Mouse (Mus musculus): ENCODE measurements around the gene Gm3415. TPM values are rescaled to one million over a fixed set of nuclear protein-coding genes. Genes with fewer than 3 reads are reported as not detected.
A peak's percentile ranks its signal among the peaks of the same experiment; 100 is the strongest.
"Not testable (repeated sequence)": the region's sequence is repeated elsewhere in the genome, so short reads cannot be mapped to it uniquely, and the experiment has no call there.

The Gm3415 gene
- total RNA-seq (2021) = not detected
- long read RNA-seq, experiment 1 = 0 reads
- long read RNA-seq, experiment 2 = 0 reads

DNA sequence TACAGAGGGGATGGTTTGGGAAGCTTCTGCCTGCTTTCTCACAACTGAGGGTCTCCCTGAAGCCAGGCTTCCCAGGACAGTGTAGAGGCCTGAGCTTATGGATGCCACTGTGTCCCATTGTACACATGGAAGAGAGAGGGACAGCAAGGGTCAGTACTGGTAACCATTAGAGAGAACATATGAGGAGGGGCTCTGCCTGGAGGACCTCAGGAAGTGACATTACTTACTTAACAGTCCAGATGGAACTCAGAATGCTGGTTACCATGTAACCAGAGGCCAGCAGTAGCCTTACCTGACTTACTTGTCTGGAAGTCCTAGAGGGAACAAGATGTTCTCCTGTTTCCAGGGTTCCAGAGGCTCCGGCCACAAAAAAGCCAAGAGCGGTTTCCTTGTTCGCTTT, at the start of gene Gm3415:
Gene Gm3415, plus strand, starts transcription at position 301 of the 400 bp plus-strand sequence.
- H3K27ac ChIP-seq; DNase-seq; intact Hi-C loops (cut with DNase I); H3K4me3 ChIP-seq: not testable (repeated sequence)

DNA sequence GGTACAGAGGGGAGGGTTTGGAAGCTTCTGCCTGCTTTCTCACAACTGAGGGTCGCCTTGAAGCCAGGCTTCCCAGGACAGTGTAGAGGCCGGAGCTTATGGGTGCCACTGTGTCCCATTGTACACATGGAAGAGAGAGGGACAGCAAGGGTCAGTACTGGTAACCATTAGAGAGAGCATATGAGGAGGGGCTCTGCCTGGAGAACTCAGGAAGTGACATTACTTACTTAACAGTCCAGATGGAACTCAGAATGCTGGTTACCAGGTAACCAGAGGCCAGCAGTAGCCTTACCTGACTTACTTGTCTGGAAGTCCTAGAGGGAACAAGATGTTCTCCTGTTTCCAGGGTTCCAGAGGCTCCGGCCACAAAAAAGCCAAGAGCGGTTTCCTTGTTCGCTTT, 42.1 kb upstream of the Gm3415 start, which contains the start of gene Gm3402:
Gene Gm3402, plus strand, starts transcription at position 301 of the 400 bp plus-strand sequence.
- DNase-seq; H3K27ac ChIP-seq; H3K4me3 ChIP-seq; intact Hi-C loops (cut with DNase I): not testable (repeated sequence)

- not testable (repeated sequence) for H3K27ac ChIP-seq
These were observed 30.4 kb upstream of the Gm3415 start, which contains the start of gene Gm3404 for GRCm38 (mm10) chr5:146525501-146525900. TSS of gene Gm3404 (plus strand) at chr5:146525801.

GRCm38 (mm10) chr5:146537347-146537746, 18.6 kb upstream of the Gm3415 start, which contains the start of gene Gm3409:
TSS of gene Gm3409 (plus strand) at chr5:146537647.
- DNase-seq; H3K27ac ChIP-seq; intact Hi-C loops (cut with DNase I); H3K4me3 ChIP-seq: not testable (repeated sequence)

More at GRCm38 (mm10) chr5:146525501-146525900, 30.4 kb upstream of the Gm3415 start, which contains the start of gene Gm3404:
- intact Hi-C loops (cut with DNase I); H3K4me3 ChIP-seq; DNase-seq: not testable (repeated sequence)

DNA sequence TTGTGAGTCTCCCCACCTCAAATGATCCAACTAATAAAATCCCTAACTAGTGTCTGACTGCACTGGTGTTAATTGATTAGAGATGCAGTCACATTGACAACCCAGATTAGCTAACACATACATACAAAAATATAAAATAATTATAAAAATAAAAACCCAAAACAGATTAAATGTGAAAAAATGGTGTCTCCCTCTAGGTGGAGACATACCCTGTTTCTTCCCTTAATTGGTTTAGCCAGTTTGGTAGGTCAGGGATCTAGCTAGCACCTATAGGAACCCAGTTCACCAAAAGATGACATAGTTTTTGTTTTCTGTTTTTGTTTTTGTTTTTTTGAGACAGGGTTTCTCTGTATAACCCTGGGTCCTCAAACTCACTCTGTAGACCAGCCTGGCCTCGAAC, 8.3 kb downstream of the Gm3415 start:
- Histone ChIP-seq H3K4me3 (no peak overlapping the region), H3K27ac (no peak overlapping the region)
- intact Hi-C loops (cut with DNase I) = no loop called here
- no peak for TF ChIP-seq CTCF (IDR thresholded peaks at IDR 0.05)
- DNase-seq = no peak

- peak; percentile 28; the same call in 1 of the 2 replicates for TF ChIP-seq CTCF (IDR thresholded peaks at IDR 0.05)
- H3K4me3 ChIP-seq = no peak overlapping the region
- H3K27ac ChIP-seq = no peak overlapping the region
- DNase-seq = no peak
- intact Hi-C loops (cut with DNase I) = no loop called here
These were observed 11.1 kb downstream of the Gm3415 start for GRCm38 (mm10) chr5:146567054-146567453.

- intact Hi-C loops (cut with DNase I); H3K4me3 ChIP-seq; DNase-seq; H3K27ac ChIP-seq: not testable (repeated sequence)
These were observed 14.2 kb downstream of the Gm3415 start for GRCm38 (mm10) chr5:146570179-146570578.

DNA sequence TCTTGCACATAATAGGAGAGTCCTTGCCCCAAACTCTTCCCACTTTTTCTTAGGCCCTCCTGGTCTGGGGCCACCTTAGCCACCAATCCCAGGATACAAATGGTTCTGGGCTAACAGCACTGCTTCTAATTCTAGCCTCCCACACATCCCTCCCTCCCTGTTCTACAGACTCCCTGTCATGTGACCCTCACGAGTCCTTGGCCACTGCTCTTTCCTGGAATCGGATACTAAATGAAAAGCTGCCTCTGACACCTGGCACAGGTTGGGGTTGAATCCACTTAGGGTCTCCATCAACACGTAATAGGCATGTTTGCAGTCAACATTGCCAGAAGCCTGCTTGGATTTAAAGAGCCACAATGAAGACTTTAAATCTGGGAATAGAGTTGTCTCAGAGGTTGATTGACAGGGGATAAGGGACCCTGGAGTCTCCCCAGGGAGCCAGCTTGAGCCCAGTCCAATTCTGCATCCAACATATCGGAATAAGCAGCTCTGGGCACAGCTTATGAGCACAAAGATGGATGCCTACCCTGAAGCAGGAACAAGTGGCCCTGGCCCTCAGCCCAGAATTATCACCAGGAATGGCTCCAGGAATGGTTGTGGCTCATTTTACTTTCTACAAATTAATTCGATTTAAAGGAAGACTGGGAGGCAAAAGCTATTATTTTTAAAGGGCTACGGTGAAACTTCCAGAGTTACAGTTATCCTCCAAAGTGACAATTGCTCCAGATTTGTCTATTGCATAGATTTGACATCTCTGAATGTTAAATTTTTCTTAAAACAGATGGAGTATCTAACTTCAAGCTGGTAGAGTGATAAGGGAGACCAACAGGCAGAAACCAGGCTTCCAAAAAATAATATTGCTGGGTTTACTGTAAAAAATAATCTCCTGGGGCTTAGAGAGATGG, 16.1 kb downstream of the Gm3415 start:
- intact Hi-C loops (cut with DNase I); DNase-seq; H3K27ac ChIP-seq; H3K4me3 ChIP-seq: not testable (repeated sequence)

- intact Hi-C loops (cut with DNase I); H3K27ac ChIP-seq; H3K4me3 ChIP-seq; DNase-seq: not testable (repeated sequence)
These were observed 16.8 kb downstream of the Gm3415 start for GRCm38 (mm10) chr5:146572735-146573042.

GRCm38 (mm10) chr5:146576668-146577067, 20.7 kb downstream of the Gm3415 start:
- Histone ChIP-seq H3K27ac (no peak overlapping the region), H3K4me3 (no peak overlapping the region)
- TF ChIP-seq CTCF (IDR thresholded peaks at IDR 0.05) = no peak
- DNase-seq = no peak
- intact Hi-C loops (cut with DNase I) = no loop called here

GRCm38 (mm10) chr5:146584156-146584477, 28.2 kb downstream of the Gm3415 start:
- TF ChIP-seq CTCF (IDR thresholded peaks at IDR 0.05) = no peak
- Histone ChIP-seq H3K27ac (no peak overlapping the region), H3K4me3 (no peak overlapping the region; the same call in 1 of the 2 replicates)
- DNase-seq = no peak
- intact Hi-C loops (cut with DNase I) = no loop called here

GRCm38 (mm10) chr5:146584478-146585306, 28.8 kb downstream of the Gm3415 start, which contains the start of gene Gpr12:
TSS of gene Gpr12 (minus strand) at chr5:146585239.
- Histone ChIP-seq H3K27ac (no peak within 1 kb of the TSS), H3K4me3 (peak within 1 kb of the TSS; percentile 54)

GRCm38 (mm10) chr5:146585307-146585651, 29.3 kb downstream of the Gm3415 start:
- intact Hi-C loops (cut with DNase I) = no loop called here

More at GRCm38 (mm10) chr5:146584478-146585306, 28.8 kb downstream of the Gm3415 start, which contains the start of gene Gpr12:
- intact Hi-C loops (cut with DNase I) = no loop called here
- DNase-seq = no peak
- TF ChIP-seq CTCF (IDR thresholded peaks at IDR 0.05) = no peak

More at GRCm38 (mm10) chr5:146585307-146585651, 29.3 kb downstream of the Gm3415 start:
- DNase-seq = no peak
- Histone ChIP-seq H3K4me3 (no peak overlapping the region), H3K27ac (no peak overlapping the region)
- TF ChIP-seq CTCF (IDR thresholded peaks at IDR 0.05) = no peak
